Mouse (Mus musculus) testis, adult 2 months (tissue): ENCODE measurements around the gene Bora.
A peak's percentile ranks its signal among the peaks of the same experiment; 100 is the strongest.

ENCODE experiments used
- CTCF ChIP-seq: fragments of 200-500 bp; IDR thresholded peaks from 2 replicates; pipeline ENCODE4 v1.5.1; 2012; ENCODE audit warnings: low read depth, mild to moderate bottlenecking, inconsistent platforms, low read length, moderate library complexity; ENCODE audit not compliant: control insufficient read depth, insufficient read depth, insufficient replicate concordance
- POLR2A ChIP-seq: fragments of 200-500 bp; IDR thresholded peaks from 2 replicates; pipeline ENCODE4 v1.6.1; 2012; ENCODE audit warnings: low read depth, mild to moderate bottlenecking, inconsistent platforms, low read length, moderate library complexity; ENCODE audit not compliant: control insufficient read depth

GRCm38 (mm10) chr14:99099267-99099966, 53.4 kb downstream of the Bora start, which contains the start of the genes Pibf1 and Dis3:
- TF ChIP-seq CTCF (no peak), POLR2A (peak; percentile 93)
